Mouse (Mus musculus) spleen, adult 2 months (tissue): ENCODE measurements at regions not wholly inside any gene's neighbourhood (a gene's known extent, or its start where the extent isn't known, plus 50 kb on each side); places are given as distances from the start of the nearest gene placed in this dataset.
A peak's percentile ranks its signal among the peaks of the same experiment; 100 is the strongest.

Experiments
- DNase-seq, 2 experiments: peaks; one replicate each; pipeline versions ENCODE4 v3.0.0 to v3.0.0-alpha.2; 2012 to 2021; ENCODE audit warnings: low spot score in 2 of 2, low read depth in 1 of 2
- H3K27ac ChIP-seq: fragments of 200-500 bp; 2 replicates; pipeline ENCODE4 v1.5.1; 2012; ENCODE audit warnings: low read length, inconsistent platforms; ENCODE audit not compliant: insufficient read depth
- H3K27me3 ChIP-seq: fragments of 200-500 bp; 2 replicates; pipeline ENCODE4 v1.6.1; 2012; ENCODE audit warnings: mild to moderate bottlenecking, moderate library complexity, low read length, inconsistent platforms; ENCODE audit not compliant: control insufficient read depth, insufficient read depth
- H3K36me3 ChIP-seq: fragments of 200-500 bp; 2 replicates; pipeline ENCODE4 v1.6.1; 2012; ENCODE audit warnings: mild to moderate bottlenecking, low read length, inconsistent platforms; ENCODE audit not compliant: control insufficient read depth, insufficient read depth
- H3K4me1 ChIP-seq: fragments of 200-500 bp; 2 replicates; pipeline ENCODE4 v1.6.1; 2011; ENCODE audit warnings: inconsistent platforms; ENCODE audit not compliant: control insufficient read depth, insufficient read depth, insufficient read length
- H3K4me3 ChIP-seq: fragments of 200-500 bp; 2 replicates; pipeline ENCODE4 v1.5.1; 2011; ENCODE audit warnings: mild to moderate bottlenecking, inconsistent platforms; ENCODE audit not compliant: insufficient read depth, insufficient read length; ENCODE audit errors: extremely low read depth
- CTCF ChIP-seq: fragments of 200-500 bp; IDR thresholded peaks from 2 replicates; pipeline ENCODE4 v1.5.1; 2011; ENCODE audit warnings: mild to moderate bottlenecking, inconsistent platforms; ENCODE audit not compliant: insufficient read depth, insufficient read length, insufficient replicate concordance; ENCODE audit errors: extremely low read depth
- POLR2A ChIP-seq: fragments of 200-500 bp; IDR thresholded peaks from 2 replicates; pipeline ENCODE4 v1.6.1; 2011; ENCODE audit warnings: low read depth, low read length, inconsistent platforms
- WGBS: fragments of 180-500 bp; shearing (Covaris S2); methylation state at CpG from one replicate; pipeline ENCODE4 v1.1.7; 2018; 5-methylcytosine and 5-hydroxymethylcytosine counted together

GRCm38 (mm10) chr12:113295924-113296323 lies 110.2 kb downstream of the Tmem121 start:
- Histone ChIP-seq H3K36me3 (no peaks in the 10 kb centered on the region), H3K4me1 (no peaks in the 10 kb centered on the region; the same call in 1 of the 2 replicates), H3K4me3 (no peak overlapping the region), H3K27me3 (no peaks in the 10 kb centered on the region), H3K27ac (no peak overlapping the region)
- DNase-seq = no peak
- TF ChIP-seq CTCF (no peak), POLR2A (no peak)
- WGBS = 25% methylated on average over 2 of the region's 2 CpGs

GRCm38 (mm10) chr12:113305973-113306372 lies 120.2 kb downstream of the Tmem121 start:
- TF ChIP-seq POLR2A (no peak), CTCF (no peak)
- H3K36me3 ChIP-seq = no peaks in the 10 kb centered on the region
- no peak for DNase-seq
- H3K27ac ChIP-seq = no peak overlapping the region
- no peaks in the 10 kb centered on the region for H3K27me3 ChIP-seq
- 64% methylated on average over 1 of the region's 1 CpGs for WGBS
- no peak overlapping the region for H3K4me3 ChIP-seq
- no peaks in the 10 kb centered on the region for H3K4me1 ChIP-seq

DNA sequence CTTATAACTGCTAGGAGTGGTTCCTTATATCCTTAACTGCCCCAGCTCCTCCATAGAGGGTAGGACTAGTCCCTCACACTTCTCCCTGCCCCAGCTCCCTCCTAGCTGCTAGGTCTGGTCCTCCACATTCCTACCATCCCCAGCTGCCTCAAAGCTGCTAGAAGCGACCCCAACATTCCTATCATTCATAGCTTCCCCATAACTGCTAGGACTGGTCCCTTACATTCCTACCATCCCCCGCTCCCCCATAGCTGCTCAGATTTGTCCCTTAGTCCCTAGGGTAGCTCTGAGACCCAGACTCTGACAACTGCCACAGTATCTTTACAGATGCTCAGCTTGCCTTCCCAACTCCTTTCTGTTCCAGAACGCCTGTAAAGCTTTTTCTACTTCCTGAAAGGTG lies 127.6 kb downstream of the Tmem121 start:
- TF ChIP-seq CTCF = no peak
- TF ChIP-seq POLR2A = no peak
- 64% methylated on average over 3 of the region's 3 CpGs for WGBS
- Histone ChIP-seq H3K4me3 (no peak overlapping the region), H3K27ac (no peak overlapping the region), H3K4me1 (peaks cover 5% of the 10 kb centered on the region; the same call in 1 of the 2 replicates), H3K36me3 (no peaks in the 10 kb centered on the region), H3K27me3 (no peaks in the 10 kb centered on the region)
- DNase-seq = no peak

DNA sequence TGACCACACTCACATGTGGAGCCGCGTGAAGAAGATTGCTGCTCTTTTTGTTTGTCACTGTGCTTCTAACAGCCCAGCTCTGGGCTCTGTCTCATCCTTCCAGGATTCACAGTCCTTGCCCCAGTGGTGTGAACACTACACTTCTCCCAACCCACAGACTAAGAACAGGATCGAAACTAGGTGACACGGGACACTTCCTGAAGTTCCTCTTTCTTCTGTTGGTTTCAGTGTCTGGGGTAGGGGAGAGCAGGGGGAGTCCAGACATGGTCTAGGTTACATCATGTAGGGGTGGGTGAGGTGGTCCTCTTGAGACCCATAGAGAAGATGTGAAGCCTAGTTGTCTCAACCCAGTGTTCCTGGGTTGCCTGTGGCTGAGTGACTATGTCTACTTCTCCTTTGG lies 128.9 kb downstream of the Tmem121 start:
- Histone ChIP-seq H3K27ac (no peak overlapping the region), H3K4me1 (peaks cover 5% of the 10 kb centered on the region; the same call in 1 of the 2 replicates), H3K36me3 (no peaks in the 10 kb centered on the region), H3K4me3 (no peak overlapping the region), H3K27me3 (no peaks in the 10 kb centered on the region)
- WGBS = 33% methylated on average over 4 of the region's 4 CpGs
- no peak for TF ChIP-seq CTCF
- DNase-seq = peak; percentile 16 to 46

GRCm38 (mm10) chr12:113321086-113321485 lies 135.4 kb downstream of the Tmem121 start:
- H3K27me3 ChIP-seq = no peaks in the 10 kb centered on the region
- peak overlapping the region; percentile 30 for H3K27ac ChIP-seq
- no peak overlapping the region for H3K4me3 ChIP-seq
- H3K36me3 ChIP-seq = no peaks in the 10 kb centered on the region
- H3K4me1 ChIP-seq = peaks cover 11% of the 10 kb centered on the region; the same call in 1 of the 2 replicates
- TF ChIP-seq CTCF (no peak), POLR2A (no peak)
- WGBS = 28% methylated on average over 9 of the region's 9 CpGs
- peak; percentile 49 to 52 for DNase-seq

DNA sequence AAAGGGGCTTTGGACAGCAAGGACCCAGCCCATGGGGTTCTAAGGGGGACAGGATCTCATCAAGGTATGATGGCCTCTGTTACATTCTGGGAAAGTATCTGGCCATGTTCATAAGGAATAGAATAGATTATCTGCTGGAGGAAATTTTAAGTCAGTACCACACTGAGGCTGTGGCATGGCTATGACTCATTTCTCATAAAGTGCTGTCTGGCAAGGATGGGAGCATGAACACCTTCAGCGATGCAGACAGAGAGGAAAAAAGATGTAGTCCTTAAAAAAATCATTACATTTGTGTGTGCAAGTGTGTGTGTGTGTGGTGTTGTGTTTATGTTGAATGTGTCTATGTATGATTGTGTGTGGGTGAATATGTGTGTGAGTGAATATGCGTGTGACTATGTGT lies 136.4 kb downstream of the Tmem121 start:
- Histone ChIP-seq H3K4me1 (peaks cover 11% of the 10 kb centered on the region; the same call in 1 of the 2 replicates), H3K27ac (no peak overlapping the region), H3K36me3 (no peaks in the 10 kb centered on the region), H3K27me3 (no peaks in the 10 kb centered on the region), H3K4me3 (no peak overlapping the region)
- no peak for DNase-seq
- WGBS = 88% methylated on average over 2 of the region's 2 CpGs
- TF ChIP-seq POLR2A = no peak
- TF ChIP-seq CTCF = no peak

DNA sequence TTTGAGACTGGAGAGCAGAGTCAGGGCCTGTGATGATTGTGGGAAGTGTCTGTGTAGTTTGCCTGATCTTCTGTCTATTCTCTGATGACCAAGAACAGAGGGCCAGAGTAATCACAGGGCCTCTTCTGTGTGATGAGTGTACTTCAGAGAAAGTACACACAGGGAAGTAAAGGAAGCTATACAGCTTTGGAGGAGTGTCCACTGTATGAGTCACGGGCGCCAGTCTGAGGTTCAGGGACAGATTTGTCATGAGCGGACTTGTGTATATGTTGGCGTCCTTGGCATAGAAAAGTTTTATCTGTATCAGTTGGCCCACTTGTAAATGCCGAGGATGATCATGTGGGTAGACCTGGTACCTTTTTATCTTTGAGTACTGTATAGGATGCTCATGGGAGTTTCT lies 142.1 kb downstream of the Tmem121 start:
- no peaks in the 10 kb centered on the region for H3K4me1 ChIP-seq
- no peaks in the 10 kb centered on the region for H3K27me3 ChIP-seq
- H3K4me3 ChIP-seq = no peak overlapping the region
- TF ChIP-seq POLR2A (no peak), CTCF (no peak)
- no peak for DNase-seq
- H3K36me3 ChIP-seq = no peaks in the 10 kb centered on the region
- H3K27ac ChIP-seq = no peak overlapping the region
- 91% methylated on average over 5 of the region's 5 CpGs for WGBS

- Histone ChIP-seq H3K36me3 (no peaks in the 10 kb centered on the region), H3K4me1 (no peaks in the 10 kb centered on the region), H3K27ac (no peak overlapping the region), H3K4me3 (no peak overlapping the region), H3K27me3 (no peaks in the 10 kb centered on the region)
- DNase-seq = peak in 1 of 2 experiments; percentile 1
- TF ChIP-seq CTCF = no peak
- TF ChIP-seq POLR2A = no peak
- 87% methylated on average over 6 of the region's 6 CpGs for WGBS
Measured at GRCm38 (mm10) chr12:113330266-113330665, 144.5 kb downstream of the Tmem121 start.
